Mouse (Mus musculus) duodenum, adult 2 months (tissue): ENCODE data around the gene Olfr173. TPM values are rescaled to one million over a fixed set of nuclear protein-coding genes. Genes with fewer than 3 reads are reported as not detected.

Experiments
- polyA plus RNA-seq: library from polyadenylated mRNA; depleted of rRNA; stranded (reverse); fragments of >200 nt; gene quantifications from 2 replicates; pipeline ENCODE4 v1.2.3, GENCODE M21; 2012; ENCODE audit warnings: low replicate concordance; rRNA removed

Olfr173 gene
- polyA plus RNA-seq: not detected in 2 replicates

DNA sequence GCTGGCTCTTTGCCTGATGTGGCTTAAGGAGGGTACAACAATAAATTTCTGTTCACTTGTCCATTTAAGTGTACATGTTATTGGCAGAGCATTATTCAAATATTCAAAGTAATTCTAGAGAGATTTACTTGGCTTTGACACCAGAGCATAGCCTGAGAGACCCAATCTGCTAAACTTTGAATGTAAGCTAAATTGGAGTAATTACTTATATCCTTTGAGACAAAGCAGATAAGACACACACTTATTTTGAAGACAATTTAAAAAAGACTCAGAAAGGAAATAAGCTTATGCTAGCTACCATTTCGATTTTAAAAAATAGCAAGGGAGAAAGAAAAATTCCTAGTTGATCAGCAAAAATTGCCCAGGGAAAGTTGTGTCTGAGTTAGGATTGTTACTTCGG is at the start of gene Olfr173:
Gene Olfr173 (minus strand): TSS at position 101 of the 400 bp plus-strand sequence.

DNA sequence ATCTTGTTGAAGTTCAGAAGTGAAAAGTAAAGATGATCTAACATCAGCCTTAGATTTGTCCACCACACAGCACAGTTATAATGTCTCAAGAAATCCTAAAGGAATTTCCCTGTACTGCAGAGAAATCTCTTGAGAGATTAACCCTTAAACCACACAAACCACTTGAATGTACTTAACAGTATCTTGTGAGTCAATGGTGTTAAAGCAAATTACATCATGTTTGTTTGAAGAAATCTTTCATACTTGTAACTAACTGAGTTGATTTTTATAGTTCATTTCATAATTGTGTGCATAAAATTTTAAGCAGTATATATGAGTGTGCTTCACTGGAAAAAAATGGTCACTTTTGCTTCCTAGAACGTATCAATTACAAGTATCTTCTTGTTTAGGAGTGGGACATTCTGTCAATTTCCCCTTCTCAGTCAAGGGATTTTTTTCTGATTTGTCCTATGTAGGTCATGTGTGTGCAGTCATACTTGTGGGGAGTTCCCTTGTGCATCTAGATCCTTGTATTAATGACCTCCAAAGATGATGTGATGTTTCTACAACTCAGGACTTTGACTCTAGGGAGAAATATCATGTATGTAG is 26.8 kb upstream of the Olfr173 start, which contains the start of gene Olfr175-ps1:
Gene Olfr175-ps1 (minus strand): TSS at position 51 of the 588 bp plus-strand sequence.

DNA sequence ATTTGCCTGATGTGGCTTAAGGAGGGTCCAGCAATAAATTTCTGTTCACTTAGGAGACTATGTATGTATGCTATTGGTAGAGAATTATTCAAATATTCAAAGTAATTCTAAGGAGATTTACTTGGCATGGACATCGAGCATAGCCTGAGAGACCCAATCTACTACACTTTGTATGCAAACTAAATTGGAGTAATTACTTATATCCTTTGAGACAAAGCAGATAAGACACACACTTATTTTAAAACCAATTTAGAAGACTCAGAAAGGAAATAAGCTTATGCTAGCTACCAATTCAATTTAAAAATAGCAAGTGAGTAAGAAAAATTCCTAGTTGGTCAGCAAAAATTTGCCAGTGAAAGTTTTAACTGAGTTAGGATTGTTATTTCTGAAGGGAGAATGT is 37.0 kb downstream of the Olfr173 start, which contains the start of gene Olfr172:
Gene Olfr172 (minus strand): TSS at position 101 of the 400 bp plus-strand sequence.

Other genes starting within 250 kb of the Olfr173 start
- not detected in 2 replicates for gene Gm813, start 183.3 kb downstream of the Olfr173 start, polyA plus RNA-seq
- not detected in 2 replicates for gene E330017A01Rik, start 161.5 kb downstream of the Olfr173 start, polyA plus RNA-seq
- 24.7 and 26.0 TPM in 2 replicates for gene Cpox, start 130.0 kb downstream of the Olfr173 start, polyA plus RNA-seq
- gene Gpr15, start 81.2 kb downstream of the Olfr173 start, polyA plus RNA-seq: 0.08 and 0.14 TPM in 2 replicates
- gene Cldnd1, start 72.4 kb downstream of the Olfr173 start, polyA plus RNA-seq: 63.5 and 112 TPM in 2 replicates
- gene Olfr172, start 37.1 kb downstream of the Olfr173 start, polyA plus RNA-seq: not detected in 2 replicates
- gene Olfr175-ps1, start 26.5 kb upstream of the Olfr173 start, polyA plus RNA-seq: not detected in 2 replicates
- not detected in 2 replicates for gene Olfr177, start 74.5 kb upstream of the Olfr173 start, polyA plus RNA-seq
- not detected in 2 replicates for gene Olfr178, start 91.8 kb upstream of the Olfr173 start, polyA plus RNA-seq
- not detected in 2 replicates for gene Olfr181, start 128.5 kb upstream of the Olfr173 start, polyA plus RNA-seq
- gene Olfr180, start 129.1 kb upstream of the Olfr173 start, polyA plus RNA-seq: not detected in 2 replicates
- not detected in 2 replicates for gene Olfr183, start 195.1 kb upstream of the Olfr173 start, polyA plus RNA-seq
- not detected in 2 replicates for gene Olfr186, start 230.0 kb upstream of the Olfr173 start, polyA plus RNA-seq
- gene Olfr187, start 239.5 kb upstream of the Olfr173 start, polyA plus RNA-seq: not detected in 2 replicates